Mouse (Mus musculus) lung, embryonic 15.5 days (tissue): ENCODE measurements at regions not wholly inside any gene's neighbourhood (a gene's known extent, or its start where the extent isn't known, plus 50 kb on each side); places are given as distances from the start of the nearest gene placed in this dataset.

Experiments used
- ATAC-seq: fragments of 200-750 bp; cut with Nextera tagmentation; 2 replicates; pipeline ENCODE4 v1.8.0; 2017; ENCODE audit warnings: moderate number of reproducible peaks, borderline replicate concordance; ENCODE audit not compliant: low FRiP score, low TSS enrichment; ENCODE audit errors: extremely low read depth
- H3K27ac ChIP-seq: fragments of 300-500 bp; sonication (generic); 2 replicates; pipeline ENCODE4 v1.5.1; 2015; ENCODE audit warnings: moderate library complexity, mild to moderate bottlenecking, inconsistent platforms
- H3K27me3 ChIP-seq: fragments of 300-500 bp; sonication (generic); 2 replicates; pipeline ENCODE4 v1.6.1; 2015; ENCODE audit warnings: inconsistent platforms
- H3K36me3 ChIP-seq: fragments of 300-500 bp; sonication (generic); 2 replicates; pipeline ENCODE4 v1.6.1; 2015; ENCODE audit warnings: inconsistent platforms
- H3K4me1 ChIP-seq: fragments of 300-500 bp; sonication (generic); 2 replicates; pipeline ENCODE4 v1.6.1; 2015; ENCODE audit warnings: inconsistent platforms
- H3K4me2 ChIP-seq: fragments of 300-500 bp; sonication (generic); 2 replicates; pipeline ENCODE4 v1.6.1; 2015; ENCODE audit warnings: inconsistent platforms, mild to moderate bottlenecking, moderate library complexity
- H3K4me3 ChIP-seq: fragments of 300-500 bp; sonication (generic); 2 replicates; pipeline ENCODE4 v1.5.1; 2015; ENCODE audit warnings: mild to moderate bottlenecking, inconsistent platforms
- H3K9ac ChIP-seq: fragments of 300-500 bp; sonication (generic); 2 replicates; pipeline ENCODE4 v1.6.1; 2015; ENCODE audit warnings: inconsistent platforms
- H3K9me3 ChIP-seq: fragments of 300-500 bp; sonication (generic); 2 replicates; pipeline ENCODE4 v1.6.1; 2016; ENCODE audit warnings: inconsistent platforms
- WGBS: fragments of 180-500 bp; shearing (Covaris S2); methylation state at CpG from one replicate; pipeline ENCODE4 v1.1.7; 2015; 5-methylcytosine and 5-hydroxymethylcytosine counted together

GRCm38 (mm10) chr10:66351036-66351435, 744.9 kb upstream of the Jmjd1c start:
- H3K27me3 ChIP-seq = no peaks in the 10 kb centered on the region
- H3K9ac ChIP-seq = no peak overlapping the region
- H3K36me3 ChIP-seq = no peaks in the 10 kb centered on the region
- H3K27ac ChIP-seq = no peak overlapping the region
- no peak overlapping the region for H3K4me2 ChIP-seq
- WGBS = 53% methylated on average over 1 of the region's 1 CpGs
- H3K4me3 ChIP-seq = no peak overlapping the region
- ATAC-seq = no peak
- no peaks in the 10 kb centered on the region for H3K9me3 ChIP-seq
- H3K4me1 ChIP-seq = no peaks in the 10 kb centered on the region

DNA sequence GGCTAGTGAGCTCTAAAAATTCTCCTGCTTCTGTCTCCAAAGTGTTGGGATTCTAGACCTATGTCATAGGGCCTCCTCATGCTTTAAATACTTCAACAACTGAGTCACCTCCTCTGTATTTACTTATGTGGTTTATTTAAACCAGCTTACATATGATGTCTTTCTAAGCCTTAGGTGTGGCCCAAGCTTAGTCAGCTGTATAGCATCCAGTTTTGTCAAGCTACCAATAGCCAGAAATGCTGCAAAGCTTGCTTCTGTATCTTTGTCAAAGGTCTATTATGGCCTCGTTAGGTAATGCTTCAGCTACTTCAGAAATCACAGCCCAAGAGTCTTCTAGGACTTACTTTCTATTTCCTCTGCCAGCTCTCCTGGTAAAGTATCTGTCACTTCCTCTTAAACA, 741.9 kb upstream of the Jmjd1c start:
- Histone ChIP-seq H3K4me1 (no peaks in the 10 kb centered on the region), H3K36me3 (no peaks in the 10 kb centered on the region), H3K27ac (no peak overlapping the region), H3K27me3 (no peaks in the 10 kb centered on the region), H3K9ac (no peak overlapping the region), H3K4me2 (no peak overlapping the region), H3K9me3 (no peaks in the 10 kb centered on the region), H3K4me3 (no peak overlapping the region)
- ATAC-seq = no peak
- WGBS = 67% methylated on average over 1 of the region's 1 CpGs

- no peaks in the 10 kb centered on the region for H3K36me3 ChIP-seq
- no peak overlapping the region for H3K9ac ChIP-seq
- H3K4me1 ChIP-seq = no peaks in the 10 kb centered on the region
- no peak overlapping the region for H3K27ac ChIP-seq
- H3K27me3 ChIP-seq = no peaks in the 10 kb centered on the region
- no peak overlapping the region for H3K4me3 ChIP-seq
- WGBS = 41% methylated on average over 2 of the region's 2 CpGs
- no peaks in the 10 kb centered on the region for H3K9me3 ChIP-seq
- H3K4me2 ChIP-seq = no peak overlapping the region
- no peak for ATAC-seq
Observed at GRCm38 (mm10) chr10:66354986-66355385, 740.9 kb upstream of the Jmjd1c start.

DNA sequence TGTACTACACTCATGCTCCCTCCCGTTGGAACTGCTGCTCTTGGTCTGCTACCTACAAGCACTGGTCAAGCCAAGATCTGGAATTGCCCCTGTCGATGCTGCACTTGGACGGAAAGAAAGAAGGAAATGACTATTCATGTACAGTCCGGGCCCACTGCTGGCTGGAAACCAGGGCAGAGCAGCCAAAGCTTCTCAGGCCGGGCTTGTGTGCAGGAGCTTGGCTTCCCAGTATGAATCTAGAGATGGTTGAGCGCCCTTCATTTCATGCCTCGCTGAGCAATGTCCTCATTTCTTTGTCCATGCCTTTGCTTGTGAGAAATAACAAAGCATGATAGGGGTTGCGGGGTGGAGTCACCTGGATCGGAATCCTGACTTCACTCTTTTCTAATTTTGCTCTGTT, 738.2 kb upstream of the Jmjd1c start:
- H3K4me1 ChIP-seq = no peaks in the 10 kb centered on the region
- no peaks in the 10 kb centered on the region for H3K27me3 ChIP-seq
- no peak overlapping the region for H3K4me3 ChIP-seq
- ATAC-seq = no peak; the same call in 1 of the 2 replicates
- WGBS = 90% methylated on average over 9 of the region's 9 CpGs
- no peak overlapping the region for H3K27ac ChIP-seq
- no peak overlapping the region for H3K4me2 ChIP-seq
- no peaks in the 10 kb centered on the region for H3K9me3 ChIP-seq
- no peaks in the 10 kb centered on the region for H3K36me3 ChIP-seq
- H3K9ac ChIP-seq = no peak overlapping the region

DNA sequence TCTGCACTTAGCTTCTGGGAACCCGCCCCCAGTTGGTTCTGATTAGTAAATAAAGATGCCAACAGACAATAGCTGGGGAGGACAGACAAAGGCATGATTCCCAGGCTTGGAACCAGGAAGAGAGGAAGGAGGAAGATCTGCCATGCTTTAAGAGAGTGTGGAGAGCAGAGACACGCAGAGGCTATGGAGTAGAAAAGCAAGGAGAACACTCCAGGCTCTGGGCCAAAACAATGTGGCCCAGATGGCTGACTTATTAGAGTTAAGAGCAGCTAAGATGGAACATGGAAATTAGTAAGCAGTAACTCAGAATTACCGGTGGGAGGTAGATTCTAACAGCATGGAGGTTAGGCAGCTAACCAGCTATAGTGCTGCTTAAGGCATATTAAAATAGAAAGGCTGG, 725.8 kb upstream of the Jmjd1c start:
- no peaks in the 10 kb centered on the region for H3K36me3 ChIP-seq
- WGBS = 59% methylated on average over 3 of the region's 3 CpGs
- H3K4me1 ChIP-seq = no peaks in the 10 kb centered on the region
- H3K4me3 ChIP-seq = no peak overlapping the region
- no peak overlapping the region for H3K9ac ChIP-seq
- H3K9me3 ChIP-seq = no peaks in the 10 kb centered on the region; the same call in 1 of the 2 replicates
- no peak overlapping the region for H3K4me2 ChIP-seq
- no peak for ATAC-seq
- H3K27me3 ChIP-seq = no peaks in the 10 kb centered on the region
- no peak overlapping the region for H3K27ac ChIP-seq

- Histone ChIP-seq H3K36me3 (no peaks in the 10 kb centered on the region), H3K4me2 (no peak overlapping the region), H3K4me1 (no peaks in the 10 kb centered on the region), H3K9ac (no peak overlapping the region), H3K9me3 (no peaks in the 10 kb centered on the region; the same call in 1 of the 2 replicates), H3K27me3 (no peaks in the 10 kb centered on the region), H3K4me3 (no peak overlapping the region), H3K27ac (no peak overlapping the region)
- no peak for ATAC-seq
- 68% methylated on average over 2 of the region's 2 CpGs for WGBS
Observed at GRCm38 (mm10) chr10:66371756-66372155, 724.2 kb upstream of the Jmjd1c start.
